Mouse (Mus musculus) forebrain, embryonic 11.5 days (tissue): ENCODE data around the gene Slc1a1. TPM values are rescaled to one million over a fixed set of nuclear protein-coding genes. Genes with fewer than 3 reads are reported as not detected.

Experiments
- ATAC-seq: fragments of 200-750 bp; cut with Nextera tagmentation; replicated peaks from 2 replicates; pipeline ENCODE4 v1.8.0; 2017; ENCODE audit warnings: moderate TSS enrichment; ENCODE audit not compliant: low FRiP score
- DNase-seq: peaks from one replicate; pipeline ENCODE4 v3.0.0-alpha.2; 2017; ENCODE audit warnings: low spot score
- H3K27ac ChIP-seq: fragments of 300-500 bp; sonication (generic); 2 replicates; pipeline ENCODE4 v1.5.1; 2014; ENCODE audit warnings: low read depth, low read length
- H3K27me3 ChIP-seq: fragments of 300-500 bp; sonication (generic); 2 replicates; pipeline ENCODE4 v1.6.1; 2014; ENCODE audit warnings: mild to moderate bottlenecking, low read length, mixed read lengths; ENCODE audit not compliant: control insufficient read depth, insufficient read depth
- H3K36me3 ChIP-seq: fragments of 300-500 bp; sonication (generic); 2 replicates; pipeline ENCODE4 v1.6.1; 2014; ENCODE audit warnings: mild to moderate bottlenecking, low read length, moderate library complexity, mixed read lengths; ENCODE audit not compliant: control insufficient read depth, insufficient read depth
- H3K4me1 ChIP-seq: fragments of 300-500 bp; sonication (generic); replicated peaks from 2 replicates; pipeline ENCODE4 v1.6.1; 2014; ENCODE audit warnings: low read length, mixed read lengths; ENCODE audit not compliant: control insufficient read depth, insufficient read depth
- H3K4me2 ChIP-seq: fragments of 300-500 bp; sonication (generic); 2 replicates; pipeline ENCODE4 v1.6.1; 2014; ENCODE audit warnings: low read depth, mild to moderate bottlenecking, low read length, moderate library complexity, mixed read lengths; ENCODE audit not compliant: severe bottlenecking
- H3K4me3 ChIP-seq: fragments of 300-500 bp; sonication (generic); 2 replicates; pipeline ENCODE4 v1.5.1; 2014; ENCODE audit warnings: low read depth, low read length
- H3K9ac ChIP-seq: fragments of 300-500 bp; sonication (generic); 2 replicates; pipeline ENCODE4 v1.6.1; 2014; ENCODE audit warnings: low read length
- H3K9me3 ChIP-seq: fragments of 300-500 bp; sonication (generic); 2 replicates; pipeline ENCODE4 v1.6.1; 2016; ENCODE audit warnings: low read length, mixed read lengths; ENCODE audit not compliant: control insufficient read depth
- WGBS: fragments of 180-500 bp; shearing (Covaris S2); extraction: QIAGEN DNeasy Blood & Tissue Kit; methylation state at CpG from one replicate; pipeline ENCODE4 v1.1.7; 2014; 5-methylcytosine and 5-hydroxymethylcytosine counted together
- polyA plus RNA-seq: library from polyadenylated mRNA; unstranded; fragments of >200 nt; fragmentation: Nextera tagmentation; extraction: Ambion mirVana; gene quantifications from 2 replicates; pipeline ENCODE4 v1.2.1, GENCODE M21; 2014

The Slc1a1 gene
- polyA plus RNA-seq, 1 experiment from 2014 or later: 0.98 TPM

DNA sequence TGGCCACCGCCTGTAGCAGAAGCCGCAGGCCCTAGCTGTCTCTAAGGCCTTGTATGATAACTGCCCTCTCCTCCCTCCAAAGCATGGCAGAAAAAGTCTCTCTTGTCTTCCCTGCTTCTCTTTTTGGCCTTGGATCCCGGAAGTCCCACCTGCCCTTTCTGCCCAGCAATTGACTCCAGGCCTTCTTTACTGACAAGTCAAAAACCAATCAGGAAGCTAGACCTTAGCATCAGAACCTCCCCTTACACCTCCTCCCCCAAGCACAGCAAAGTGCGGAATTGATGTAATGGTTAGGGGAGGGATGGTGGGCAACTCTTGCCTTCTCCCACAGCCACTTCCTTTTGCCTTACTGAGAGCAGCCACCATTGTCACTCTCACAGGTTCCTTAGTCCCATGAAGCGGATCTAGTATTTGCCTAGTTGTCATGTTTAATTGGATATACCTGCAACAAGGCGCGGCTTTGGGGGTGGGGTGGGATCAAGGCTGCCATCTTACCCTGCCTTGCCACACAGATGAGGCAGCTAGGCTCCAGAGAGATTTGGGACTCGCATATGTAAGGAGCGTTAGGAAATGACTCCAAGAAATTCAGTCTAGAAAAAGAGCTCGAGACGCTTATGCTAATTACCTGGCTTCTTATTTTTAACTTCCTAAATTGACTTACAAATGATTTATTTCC lies 27.9 kb upstream of the Slc1a1 start:
- Histone ChIP-seq H3K27ac (no peak overlapping the region), H3K27me3 (no peaks in the 10 kb centered on the region), H3K4me2 (no peak overlapping the region), H3K36me3 (no peaks in the 10 kb centered on the region), H3K4me1 (no peaks in the 10 kb centered on the region), H3K9me3 (no peaks in the 10 kb centered on the region), H3K9ac (no peak overlapping the region), H3K4me3 (no peak overlapping the region)
- 94% methylated on average over 11 of the region's 11 CpGs for WGBS
- DNase-seq (no peak), ATAC-seq (no peak)

DNA sequence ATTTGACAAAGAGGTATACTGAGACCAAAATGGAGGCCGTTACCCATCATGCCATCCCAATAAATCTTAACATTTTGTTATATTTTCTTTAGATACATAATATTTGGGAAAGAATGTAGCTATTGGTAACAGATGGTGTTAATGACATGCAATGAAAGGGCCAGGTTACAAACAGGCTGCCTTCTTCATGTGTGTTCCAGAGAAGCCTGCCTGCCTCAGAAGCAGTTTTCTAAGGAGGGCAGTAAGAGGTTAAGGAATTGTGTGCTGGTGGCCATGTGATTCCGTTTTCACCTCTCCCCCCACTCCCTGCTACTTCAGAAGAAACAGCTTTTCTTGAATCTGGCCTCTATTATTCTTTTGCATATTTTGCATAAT lies 27.4 kb upstream of the Slc1a1 start:
- no peaks in the 10 kb centered on the region for H3K4me1 ChIP-seq
- no peak overlapping the region for H3K9ac ChIP-seq
- H3K36me3 ChIP-seq: no peaks in the 10 kb centered on the region
- H3K27ac ChIP-seq: no peak overlapping the region
- no peaks in the 10 kb centered on the region for H3K9me3 ChIP-seq
- H3K27me3 ChIP-seq: no peaks in the 10 kb centered on the region
- 67% methylated on average over 2 of the region's 2 CpGs for WGBS
- H3K4me3 ChIP-seq: no peak overlapping the region
- ATAC-seq (no peak), DNase-seq (no peak)
- H3K4me2 ChIP-seq: no peak overlapping the region

DNA sequence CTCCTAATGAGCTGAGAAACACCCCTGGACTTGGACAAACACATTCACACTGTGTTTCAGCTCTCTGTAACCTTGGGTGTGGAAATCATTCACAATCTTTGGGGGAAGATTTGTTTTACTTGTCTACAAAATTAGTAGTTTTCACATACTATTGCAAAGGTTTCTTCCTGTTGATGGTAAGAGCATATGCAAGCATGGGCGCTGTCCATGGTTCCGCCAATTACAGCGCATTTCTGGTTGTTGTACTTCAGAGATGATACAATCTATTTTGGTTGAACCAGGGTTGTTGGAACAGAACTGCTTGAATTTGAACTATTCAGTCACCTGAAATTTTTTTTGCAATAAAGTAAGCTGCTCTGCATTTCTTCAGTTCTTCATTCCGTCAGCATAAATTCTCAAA lies 16.6 kb upstream of the Slc1a1 start:
- no peak for DNase-seq

DNA sequence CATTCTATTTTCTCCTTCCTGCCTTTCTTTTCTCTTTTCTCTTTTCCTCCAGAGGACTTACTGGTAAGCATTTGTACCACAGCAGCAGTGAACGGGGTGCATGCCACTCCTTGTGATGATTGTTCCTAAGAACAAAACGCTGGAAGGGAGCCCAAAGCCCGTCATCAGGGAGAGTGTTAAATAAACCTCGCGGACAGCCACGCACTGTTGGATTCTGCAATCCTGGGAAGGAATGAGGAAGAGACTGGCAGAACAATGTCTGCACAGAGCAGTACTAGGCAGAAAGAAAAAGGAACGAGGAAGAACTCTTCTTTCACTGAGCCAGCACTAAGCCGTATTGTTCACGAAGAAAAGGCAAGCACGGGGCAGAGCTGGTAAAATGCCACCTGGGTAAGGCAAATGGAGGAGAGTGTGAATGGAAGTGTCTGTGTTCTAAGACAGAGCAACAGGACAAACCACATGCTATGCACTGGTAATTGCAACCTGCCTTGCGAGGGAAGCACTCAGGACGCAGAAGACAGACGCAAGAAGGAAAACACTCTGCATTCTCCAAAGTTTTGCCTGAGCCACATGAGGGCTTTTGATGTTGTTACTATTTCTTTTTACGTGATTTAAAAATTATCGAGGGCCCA lies 7.0 kb upstream of the Slc1a1 start:
- Histone ChIP-seq H3K27ac (no peak overlapping the region), H3K9ac (no peak overlapping the region), H3K36me3 (no peaks in the 10 kb centered on the region), H3K4me3 (no peak overlapping the region), H3K27me3 (no peaks in the 10 kb centered on the region), H3K4me1 (no peaks in the 10 kb centered on the region), H3K9me3 (no peaks in the 10 kb centered on the region), H3K4me2 (peak overlapping the region; percentile 28; the same call in 1 of the 2 replicates)
- 25% methylated on average over 15 of the region's 15 CpGs for WGBS
- ATAC-seq (no peak), DNase-seq (no peak)

More for the DNA sequence above, 16.6 kb upstream of the Slc1a1 start:
- H3K9me3 ChIP-seq: no peaks in the 10 kb centered on the region
- 87% methylated on average over 4 of the region's 4 CpGs for WGBS
- ATAC-seq: no peak
- no peak overlapping the region for H3K4me2 ChIP-seq
- no peak overlapping the region for H3K27ac ChIP-seq
- H3K9ac ChIP-seq: no peak overlapping the region
- H3K4me1 ChIP-seq: no peaks in the 10 kb centered on the region
- no peak overlapping the region for H3K4me3 ChIP-seq
- no peaks in the 10 kb centered on the region for H3K27me3 ChIP-seq
- H3K36me3 ChIP-seq: no peaks in the 10 kb centered on the region

- Histone ChIP-seq H3K9ac (no peak overlapping the region), H3K4me2 (no peak overlapping the region), H3K36me3 (no peaks in the 10 kb centered on the region), H3K27me3 (peaks cover 10% of the 10 kb centered on the region; the same call in 1 of the 2 replicates), H3K4me3 (no peak overlapping the region), H3K9me3 (no peaks in the 10 kb centered on the region), H3K27ac (no peak overlapping the region), H3K4me1 (0 out of 2 replicates have a peak, but pooled peaks cover 2% of the 10 kb centered on the region)
- DNase-seq (no peak), ATAC-seq (no peak)
Observed at GRCm38 (mm10) chr19:28831324-28831723, 3.5 kb upstream of the Slc1a1 start.

DNA sequence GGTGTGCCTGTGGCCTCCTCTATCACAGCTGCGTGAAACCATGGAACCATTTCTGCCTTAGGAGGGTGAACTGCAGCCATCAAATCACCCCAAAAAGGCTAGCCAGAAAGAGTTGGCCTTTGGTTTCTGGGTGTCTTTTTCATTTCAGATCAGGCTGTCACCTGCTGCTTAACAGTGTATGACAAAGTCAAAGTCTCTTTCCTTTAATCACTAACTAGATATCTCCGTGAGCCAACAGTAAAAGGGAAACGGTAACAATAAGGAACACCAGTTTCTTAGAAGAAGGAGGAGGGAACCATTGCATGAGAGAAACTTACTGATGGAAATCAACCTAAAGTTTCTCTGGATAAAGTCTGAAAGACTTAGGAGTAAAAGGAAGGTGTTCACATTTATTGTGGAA lies 2.2 kb upstream of the Slc1a1 start:
- H3K36me3 ChIP-seq: no peaks in the 10 kb centered on the region
- peaks cover 10% of the 10 kb centered on the region for H3K27me3 ChIP-seq
- ATAC-seq: no peak
- H3K9ac ChIP-seq: no peak overlapping the region
- 0 out of 2 replicates have a peak, but pooled peaks cover 2% of the 10 kb centered on the region for H3K4me1 ChIP-seq
- no peaks in the 10 kb centered on the region for H3K9me3 ChIP-seq
- no peak overlapping the region for H3K4me3 ChIP-seq
- no peak overlapping the region for H3K4me2 ChIP-seq
- 91% methylated on average over 3 of the region's 3 CpGs for WGBS
- H3K27ac ChIP-seq: no peak overlapping the region
- DNase-seq: no peak

GRCm38 (mm10) chr19:28834388-28834787 lies 461 bp upstream of the Slc1a1 start:
- Histone ChIP-seq H3K9ac (no peak overlapping the region), H3K4me2 (peak overlapping the region; percentile 98), H3K4me1 (0 out of 2 replicates have a peak, but pooled peaks cover 2% of the 10 kb centered on the region), H3K36me3 (no peaks in the 10 kb centered on the region), H3K27ac (no peak overlapping the region), H3K4me3 (peak overlapping the region; percentile 55), H3K9me3 (no peaks in the 10 kb centered on the region), H3K27me3 (peaks cover 10% of the 10 kb centered on the region)
- ATAC-seq (peak; percentile 39), DNase-seq (peak; percentile 59)
- 8% methylated on average over 10 of the region's 10 CpGs for WGBS

- Histone ChIP-seq H3K27me3 (peaks cover 10% of the 10 kb centered on the region), H3K4me1 (0 out of 2 replicates have a peak, but pooled peaks cover 2% of the 10 kb centered on the region), H3K27ac (no peak overlapping the region), H3K36me3 (no peaks in the 10 kb centered on the region), H3K9me3 (no peaks in the 10 kb centered on the region), H3K4me3 (peak overlapping the region; percentile 55), H3K4me2 (peak overlapping the region; percentile 98), H3K9ac (peak overlapping the region; percentile 49)
- WGBS: 14% methylated on average over 9 of the region's 9 CpGs
- ATAC-seq: no peak; the same call in 1 of the 2 replicates
- no peak for DNase-seq
Observed at GRCm38 (mm10) chr19:28835500-28835864, 633 bp downstream of the Slc1a1 start.

- Histone ChIP-seq H3K4me2 (no peak overlapping the region), H3K9me3 (no peaks in the 10 kb centered on the region), H3K27me3 (peaks cover 10% of the 10 kb centered on the region), H3K4me3 (no peak overlapping the region), H3K4me1 (0 out of 2 replicates have a peak, but pooled peaks cover 2% of the 10 kb centered on the region), H3K27ac (no peak overlapping the region), H3K36me3 (no peaks in the 10 kb centered on the region), H3K9ac (no peak overlapping the region)
- 68% methylated on average over 3 of the region's 3 CpGs for WGBS
- ATAC-seq (no peak), DNase-seq (no peak)
Observed at GRCm38 (mm10) chr19:28836116-28836515, 1.3 kb downstream of the Slc1a1 start.
